Mouse (Mus musculus): ENCODE measurements around the gene Gm2974. TPM values are rescaled to one million over a fixed set of nuclear protein-coding genes. Genes with fewer than 3 reads are reported as not detected.
"Not testable (repeated sequence)": the region's sequence is repeated elsewhere in the genome, so short reads cannot be mapped to it uniquely, and the experiment has no call there.

The Gm2974 gene
- 0.10 and 0.22 TPM in 2 replicates for polyA plus RNA-seq (2015; fragmentation: Nextera tagmentation; extraction: Ambion mirVana)

GRCm38 (mm10) chr14:4182491-4183210, at the start of gene Gm2974:
Gm2974 (plus strand) TSS chr14:4182576.
- not testable (repeated sequence) for H3K9me3 ChIP-seq; ATAC-seq (ENCODE audit: insufficient read depth, low FRiP score, low read depth); H3K27me3 ChIP-seq (replicated peaks); H3K36me3 ChIP-seq; H3K9ac ChIP-seq; H3K27ac ChIP-seq; H3K4me1 ChIP-seq
- peak within 1 kb of the TSS; percentile 26 for H3K4me3 ChIP-seq (replicated peaks)
- WGBS: 13% methylated on average over 41 of the region's 59 CpGs
- H3K4me2 ChIP-seq: peak within 1 kb of the TSS; percentile 56

- not testable (repeated sequence) for H3K36me3 ChIP-seq; H3K4me2 ChIP-seq; H3K4me3 ChIP-seq (replicated peaks); H3K9ac ChIP-seq; ATAC-seq (ENCODE audit: insufficient read depth, low FRiP score, low read depth); H3K4me1 ChIP-seq; H3K9me3 ChIP-seq; H3K27me3 ChIP-seq (replicated peaks); H3K27ac ChIP-seq
- 86% methylated on average over 4 of the region's 4 CpGs for WGBS
Observed at GRCm38 (mm10) chr14:4141646-4142045, 40.7 kb upstream of the Gm2974 start.

- H3K27me3 ChIP-seq (replicated peaks); H3K4me3 ChIP-seq (replicated peaks); ATAC-seq (ENCODE audit: insufficient read depth, low FRiP score, low read depth); H3K4me2 ChIP-seq; H3K9me3 ChIP-seq; H3K9ac ChIP-seq; H3K36me3 ChIP-seq; H3K4me1 ChIP-seq; H3K27ac ChIP-seq: not testable (repeated sequence)
- WGBS: 83% methylated on average over 1 of the region's 2 CpGs
Observed at GRCm38 (mm10) chr14:4164730-4165129, 17.6 kb upstream of the Gm2974 start, which contains the start of gene Gm3127. Gm3127 (plus strand) TSS chr14:4165030.

GRCm38 (mm10) chr14:4182030-4182429, 346 bp upstream of the Gm2974 start:
- peak overlapping the region; percentile 56 for H3K4me2 ChIP-seq
- H3K27me3 ChIP-seq (replicated peaks); H3K36me3 ChIP-seq; ATAC-seq (ENCODE audit: insufficient read depth, low FRiP score, low read depth); H3K4me1 ChIP-seq; H3K27ac ChIP-seq; H3K9me3 ChIP-seq; H3K9ac ChIP-seq: not testable (repeated sequence)
- peak overlapping the region; percentile 26 for H3K4me3 ChIP-seq (replicated peaks)
- WGBS: 8% methylated on average over 13 of the region's 14 CpGs

DNA sequence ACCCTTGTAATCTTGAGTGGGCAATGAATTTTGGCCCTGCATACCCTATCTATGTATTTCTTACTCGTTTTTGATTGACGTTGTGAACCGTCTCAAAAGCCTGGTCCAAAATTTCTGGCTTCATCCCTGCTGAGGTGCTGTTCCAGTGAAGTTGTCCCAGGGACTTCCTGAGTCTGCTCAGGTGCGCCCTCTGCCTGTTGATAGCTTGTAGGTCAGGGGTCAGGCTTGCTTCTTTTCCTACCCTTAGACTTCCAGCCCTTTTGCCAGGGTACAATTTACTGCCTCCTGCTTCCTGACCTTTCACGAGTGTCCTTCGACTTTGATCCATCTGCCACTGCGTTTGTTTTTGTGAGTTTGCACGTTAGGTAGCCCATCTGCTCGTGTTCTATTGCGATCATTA, 999 bp downstream of the Gm2974 start:
- H3K9ac ChIP-seq; H3K4me1 ChIP-seq; H3K27ac ChIP-seq; H3K27me3 ChIP-seq (replicated peaks); ATAC-seq (ENCODE audit: insufficient read depth, low FRiP score, low read depth); H3K9me3 ChIP-seq; H3K36me3 ChIP-seq; H3K4me2 ChIP-seq; H3K4me3 ChIP-seq (replicated peaks): not testable (repeated sequence)
- WGBS: 33% methylated on average over 5 of the region's 10 CpGs

GRCm38 (mm10) chr14:4249331-4249730, 67.0 kb downstream of the Gm2974 start, which contains the start of gene Gm3138:
Gm3138 (plus strand) TSS chr14:4249631.
- ATAC-seq (ENCODE audit: insufficient read depth, low FRiP score, low read depth); H3K36me3 ChIP-seq; H3K9ac ChIP-seq; H3K9me3 ChIP-seq; H3K4me2 ChIP-seq; H3K27me3 ChIP-seq (replicated peaks); H3K4me3 ChIP-seq (replicated peaks); H3K27ac ChIP-seq; H3K4me1 ChIP-seq: not testable (repeated sequence)
- WGBS: no CpG with 5 or more reads among the region's 2 CpGs

Other genes starting within 250 kb of the Gm2974 start
- 0.13 and 0.17 TPM in 2 replicates for gene Gm3095, start 219.0 kb upstream of the Gm2974 start, polyA plus RNA-seq (2015; fragmentation: Nextera tagmentation; extraction: Ambion mirVana)
- gene Gm3099, start 184.2 kb upstream of the Gm2974 start, polyA plus RNA-seq (2015; fragmentation: Nextera tagmentation; extraction: Ambion mirVana): not detected in 2 replicates
- gene Gm5796, start 158.6 kb upstream of the Gm2974 start, polyA plus RNA-seq (2015; fragmentation: Nextera tagmentation; extraction: Ambion mirVana): 0.35 and 0.41 TPM in 2 replicates
- not detected in 2 replicates for gene Gm3115, start 98.5 kb upstream of the Gm2974 start, polyA plus RNA-seq (2015; fragmentation: Nextera tagmentation; extraction: Ambion mirVana)
- 0.71 and 0.82 TPM in 2 replicates for gene Gm8108, start 72.0 kb upstream of the Gm2974 start, polyA plus RNA-seq (2015; fragmentation: Nextera tagmentation; extraction: Ambion mirVana)
- gene Gm3127, start 17.5 kb upstream of the Gm2974 start, polyA plus RNA-seq (2015; fragmentation: Nextera tagmentation; extraction: Ambion mirVana): not detected in 2 replicates
- not detected in 2 replicates for gene Gm3138, start 67.1 kb downstream of the Gm2974 start, polyA plus RNA-seq (2015; fragmentation: Nextera tagmentation; extraction: Ambion mirVana)
- gene Gm3149, start 134.7 kb downstream of the Gm2974 start, polyA plus RNA-seq (2015; fragmentation: Nextera tagmentation; extraction: Ambion mirVana): not detected in 2 replicates
- gene 2610042L04Rik, start 152.2 kb downstream of the Gm2974 start, polyA plus RNA-seq (2015; fragmentation: Nextera tagmentation; extraction: Ambion mirVana): 0.12 TPM in 1 of 2 replicates, not detected in the other
- not detected in 2 replicates for gene Gm3159, start 214.9 kb downstream of the Gm2974 start, polyA plus RNA-seq (2015; fragmentation: Nextera tagmentation; extraction: Ambion mirVana)
- gene Gm3164, start 232.9 kb downstream of the Gm2974 start, polyA plus RNA-seq (2015; fragmentation: Nextera tagmentation; extraction: Ambion mirVana): 0.15 TPM in 1 of 2 replicates, not detected in the other
- not detected in 2 replicates for gene Gm3173, start 248.4 kb downstream of the Gm2974 start, polyA plus RNA-seq (2015; fragmentation: Nextera tagmentation; extraction: Ambion mirVana)

Data from stomach, embryonic 15.5 days (tissue).